Mouse (Mus musculus): ENCODE data around the gene Mtr.
"Not testable (repeated sequence)": the region's sequence is repeated elsewhere in the genome, so short reads cannot be mapped to it uniquely, and the experiment has no call there.

Mtr gene

DNA sequence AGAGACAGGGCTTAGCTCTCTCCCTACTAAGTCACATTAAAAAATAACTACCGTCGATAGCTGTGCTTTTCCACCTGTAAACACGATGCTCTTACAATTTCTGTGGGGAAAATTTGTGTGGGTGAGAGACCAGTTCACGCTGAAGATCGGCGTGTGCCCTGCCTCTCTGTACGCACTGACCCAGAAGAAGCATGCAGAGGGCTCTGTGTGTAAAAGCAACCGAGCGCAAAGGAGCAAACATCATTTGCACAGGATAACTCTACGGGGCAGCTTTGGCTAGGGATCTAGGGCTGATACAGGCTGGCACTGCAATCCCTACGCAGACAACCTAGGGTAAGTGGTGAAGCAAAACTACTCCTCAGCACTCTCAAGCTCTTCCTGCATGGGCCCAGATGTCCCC lies 104.0 kb downstream of the Mtr start:
- DNase-seq = no peak

DNA sequence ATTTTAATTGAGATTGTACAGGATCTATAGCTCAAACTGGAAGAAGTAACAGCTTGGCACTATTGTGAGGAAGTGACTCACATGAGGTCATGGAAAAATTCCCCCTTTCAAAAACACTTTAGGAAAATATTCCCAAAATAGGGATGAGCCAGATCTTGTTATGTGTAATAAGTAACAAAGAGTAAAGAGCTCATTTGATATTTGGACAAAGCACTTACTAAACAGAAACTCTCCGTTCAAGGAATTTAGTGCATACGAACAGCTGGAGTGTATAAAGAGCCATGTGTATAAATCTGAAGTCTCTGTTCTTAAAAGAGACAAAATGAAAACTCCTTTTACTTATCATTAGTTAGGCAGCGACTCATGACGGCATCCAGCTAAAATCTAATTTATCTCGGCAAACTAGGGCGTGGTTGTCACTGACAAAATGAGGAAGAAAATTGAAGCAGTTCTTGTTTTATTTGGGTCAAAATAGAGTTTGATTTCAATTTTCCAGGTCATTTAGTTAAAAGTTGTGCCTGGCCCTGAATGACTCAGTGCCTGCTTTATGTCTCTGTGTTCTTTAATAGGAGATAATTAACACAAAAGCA lies 110.9 kb downstream of the Mtr start:
- DNase-seq = no peak

DNA sequence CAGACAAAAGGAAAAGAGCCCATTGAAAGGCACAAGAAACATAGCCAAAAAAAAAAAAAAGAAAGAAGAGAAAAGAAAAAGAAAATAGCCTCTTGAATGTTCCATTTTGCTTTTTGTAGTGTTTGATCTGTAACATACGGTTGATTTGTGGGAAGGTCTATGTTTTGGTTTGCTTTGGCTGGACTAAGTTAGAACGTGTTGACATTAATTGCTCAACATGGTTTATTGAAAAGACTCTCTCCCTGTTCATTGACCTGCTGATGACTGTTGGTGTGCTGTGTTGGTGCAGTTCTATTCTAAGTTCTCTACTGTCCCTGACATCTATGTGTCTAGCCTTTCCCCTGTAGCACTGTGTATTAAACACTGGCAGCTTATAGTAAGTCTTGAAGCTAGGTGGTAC lies 111.5 kb downstream of the Mtr start:
- DNase-seq = no peak

DNA sequence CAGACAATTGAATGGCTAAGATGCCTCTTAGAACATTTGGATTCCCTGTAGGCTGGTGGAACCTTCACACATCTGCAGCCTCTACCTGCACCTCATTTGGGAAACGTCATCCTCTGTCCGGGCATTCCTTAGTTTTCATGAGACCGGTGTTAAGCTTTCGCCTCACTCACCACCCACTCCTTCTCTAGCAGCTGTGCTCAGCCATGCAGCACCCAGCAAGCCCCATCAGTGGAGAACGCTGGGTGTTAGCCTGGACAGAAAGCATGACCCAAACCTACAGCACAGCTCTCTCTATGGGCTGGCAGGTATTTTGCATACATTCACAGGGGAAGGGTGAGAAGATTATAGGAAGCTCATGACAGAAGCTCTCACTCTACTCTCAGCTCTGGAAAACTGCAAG lies 114.6 kb downstream of the Mtr start:
- no peak for DNase-seq

DNA sequence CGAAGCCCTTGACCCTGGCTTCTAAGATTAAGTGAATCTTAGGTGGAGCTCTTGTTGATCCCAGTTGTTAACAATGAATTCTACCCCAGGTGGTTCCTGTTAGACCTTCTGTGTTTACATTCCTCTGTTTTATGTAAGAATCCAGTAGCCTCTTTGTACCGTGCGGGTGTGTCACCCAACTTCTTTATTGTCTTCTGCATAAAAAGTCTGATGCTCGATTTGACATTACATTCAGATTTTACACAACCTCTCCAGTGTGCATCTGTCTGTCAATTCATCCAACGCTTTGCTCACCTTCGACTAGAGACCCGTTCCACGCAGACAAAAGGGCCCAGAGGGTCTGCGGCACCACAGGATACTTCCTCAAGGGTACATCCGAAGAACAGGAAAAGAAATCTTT lies 121.5 kb downstream of the Mtr start:
- not testable (repeated sequence) for DNase-seq

DNA sequence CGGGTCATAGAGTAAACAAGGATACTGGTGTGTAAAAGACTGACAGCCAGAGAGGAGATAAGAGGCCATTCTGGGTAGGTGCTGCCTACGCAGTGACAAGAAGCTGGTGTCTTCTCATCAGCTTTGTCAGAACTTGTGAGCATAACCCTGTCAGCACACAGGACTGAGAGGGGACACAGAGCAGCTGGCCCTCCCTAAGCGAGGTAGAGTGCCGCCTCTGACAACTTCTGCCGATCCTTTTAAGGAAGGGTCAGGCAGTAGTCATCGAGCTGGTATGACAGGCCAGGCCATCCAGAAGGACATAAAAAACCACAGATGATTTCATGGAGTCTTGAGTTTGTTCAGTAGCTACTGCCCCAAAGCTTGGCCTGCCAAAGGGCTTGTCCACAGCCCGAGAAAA lies 124.4 kb downstream of the Mtr start:
- DNase-seq = no peak
